Mouse (Mus musculus): ENCODE results near the gene Gm13288. TPM values are rescaled to one million over a fixed set of nuclear protein-coding genes. Genes with fewer than 3 reads are reported as not detected.
"Not testable (repeated sequence)": the region's sequence is repeated elsewhere in the genome, so short reads cannot be mapped to it uniquely, and the experiment has no call there.

The Gm13288 gene
- not detected for total RNA-seq (2021)
- long read RNA-seq, experiment 1, result 0 reads
- long read RNA-seq, experiment 2, result 0 reads

DNA sequence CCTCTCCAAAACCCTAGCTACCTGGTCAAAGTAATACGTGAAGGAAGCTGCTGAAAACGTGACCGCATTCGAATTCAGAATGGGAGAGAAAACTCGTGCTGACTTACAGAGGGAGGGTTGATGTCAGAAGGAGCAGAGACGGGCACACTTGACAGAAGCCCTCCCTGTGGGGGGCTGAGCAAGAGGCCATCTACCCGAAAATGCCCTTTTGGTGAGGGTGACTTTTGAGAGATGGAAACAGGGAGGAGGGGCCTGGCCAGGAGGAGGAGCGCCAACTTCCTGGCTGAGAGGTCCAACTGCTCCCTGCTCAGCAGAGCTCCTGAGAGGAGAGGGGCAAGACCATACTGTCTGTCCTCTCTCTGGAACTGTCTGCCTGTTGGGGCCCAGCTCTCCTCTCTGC is at the start of gene Gm13288:
Gene Gm13288 (plus strand): TSS at position 301 of the 400 bp plus-strand sequence.
- not testable (repeated sequence) for DNase-seq (ENCODE audit: low spot score)

DNA sequence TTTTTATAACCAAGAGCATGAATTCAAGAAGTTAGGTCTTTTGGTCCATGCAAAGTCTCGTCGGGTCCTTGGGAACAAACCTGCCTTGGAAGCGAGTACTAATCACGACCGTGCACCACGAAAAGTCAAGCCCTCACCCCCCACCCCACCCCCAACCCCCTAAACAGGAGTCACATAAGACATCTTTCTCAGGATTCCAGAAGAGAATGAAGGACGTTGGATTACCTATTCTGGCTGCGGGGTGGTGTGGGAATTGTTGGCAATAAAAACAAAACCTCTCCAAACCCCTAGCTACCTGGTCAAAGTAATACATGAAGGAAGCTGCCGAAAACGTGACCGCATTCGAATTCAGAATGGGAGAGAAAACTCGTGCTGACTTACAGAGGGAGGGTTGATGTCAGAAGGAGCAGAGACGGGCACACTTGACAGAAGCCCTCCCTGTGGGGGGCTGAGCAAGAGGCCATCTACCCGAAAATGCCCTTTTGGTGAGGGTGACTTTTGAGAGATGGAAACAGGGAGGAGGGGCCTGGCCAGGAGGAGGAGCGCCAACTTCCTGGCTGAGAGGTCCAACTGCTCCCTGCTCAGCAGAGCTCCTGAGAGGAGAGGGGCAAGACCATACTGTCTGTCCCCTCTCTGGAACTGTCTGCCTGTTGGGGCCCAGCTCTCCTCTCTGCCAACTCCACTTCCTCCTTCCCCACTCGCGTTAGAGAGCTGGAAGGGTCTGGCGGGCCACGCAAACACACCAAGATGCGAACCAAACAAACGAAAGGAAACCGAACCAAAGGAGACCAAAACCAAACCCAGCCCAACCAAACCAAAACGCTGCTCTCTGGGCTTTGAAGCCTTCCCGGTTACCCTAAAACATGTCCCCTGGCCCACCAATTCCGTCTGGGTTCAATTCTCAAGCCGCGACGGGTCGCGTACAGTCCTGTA is 48.5 kb upstream of the Gm13288 start:
- DNase-seq (ENCODE audit: low spot score), result not testable (repeated sequence)

DNA sequence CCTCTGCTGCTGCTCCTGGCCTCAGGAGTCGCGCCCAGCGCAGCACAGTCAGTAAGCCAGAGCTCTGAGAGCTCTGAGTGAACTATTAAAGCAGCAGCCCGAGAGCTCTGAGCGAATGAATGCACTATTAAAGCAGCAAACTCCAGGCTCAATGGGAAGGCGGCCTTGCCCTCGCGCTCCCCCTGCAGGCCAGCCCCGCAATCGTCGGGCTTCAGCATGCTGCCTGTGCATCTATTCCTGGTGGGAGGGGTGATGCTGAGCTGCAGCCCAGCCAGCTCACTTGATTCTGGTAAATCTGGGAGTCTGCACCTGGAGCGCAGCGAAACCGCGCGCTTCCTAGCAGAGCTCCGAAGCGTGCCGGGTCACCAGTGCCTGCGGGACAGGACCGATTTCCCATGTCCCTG is 47.7 kb upstream of the Gm13288 start:
- peak; percentile 83 for DNase-seq (ENCODE audit: low spot score)

DNA sequence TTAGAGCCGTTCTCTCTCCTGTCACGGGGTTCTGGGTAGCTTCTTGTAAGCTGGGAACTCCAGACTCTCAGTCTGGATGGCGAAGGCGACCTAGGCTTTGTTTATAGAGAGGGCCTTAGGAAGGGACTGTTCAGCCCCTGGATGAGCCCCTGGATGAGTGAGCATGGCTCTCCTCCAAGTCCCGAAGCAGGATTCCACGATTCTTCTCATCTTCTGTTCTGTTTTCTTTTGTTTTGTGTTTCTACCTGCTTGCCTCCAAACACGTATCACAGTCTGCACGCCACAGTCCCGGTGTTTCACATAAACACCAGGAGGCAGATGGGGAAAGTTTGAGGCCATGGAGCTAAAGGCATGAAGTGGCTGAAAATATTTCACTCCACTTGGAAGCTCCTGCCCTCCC is 46.6 kb upstream of the Gm13288 start:
- not testable (repeated sequence) for DNase-seq (ENCODE audit: low spot score)

DNA sequence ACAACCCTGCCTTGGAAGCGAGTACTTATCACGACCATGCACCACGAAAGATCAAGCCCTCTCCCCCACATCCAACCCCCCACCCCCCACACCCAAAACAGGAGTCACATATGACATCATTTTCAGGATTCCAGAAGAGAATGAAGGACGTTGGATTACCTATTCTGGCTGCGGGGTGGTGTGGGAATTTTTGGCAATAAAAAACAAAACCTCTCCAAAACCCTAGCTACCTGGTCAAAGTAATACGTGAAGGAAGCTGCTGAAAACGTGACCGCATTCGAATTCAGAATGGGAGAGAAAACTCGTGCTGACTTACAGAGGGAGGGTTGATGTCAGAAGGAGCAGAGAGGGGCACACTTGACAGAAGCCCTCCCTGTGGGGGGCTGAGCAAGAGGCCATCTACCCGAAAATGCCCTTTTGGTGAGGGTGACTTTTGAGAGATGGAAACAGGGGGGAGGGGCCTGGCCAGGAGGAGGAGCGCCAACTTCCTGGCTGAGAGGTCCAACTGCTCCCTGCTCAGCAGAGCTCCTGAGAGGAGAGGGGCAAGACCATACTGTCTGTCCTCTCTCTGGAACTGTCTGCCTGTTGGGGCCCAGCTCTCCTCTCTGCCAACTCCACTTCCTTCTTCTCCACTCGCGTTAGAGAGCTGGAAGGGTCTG is 45.6 kb upstream of the Gm13288 start, which contains the start of gene Gm13283:
Gene Gm13283 (plus strand): TSS at position 510 of the 659 bp plus-strand sequence.
- DNase-seq (ENCODE audit: low spot score), result not testable (repeated sequence)

GRCm38 (mm10) chr4:88760431-88760830 is 44.9 kb upstream of the Gm13288 start:
- DNase-seq (ENCODE audit: low spot score), result peak; percentile 68

DNA sequence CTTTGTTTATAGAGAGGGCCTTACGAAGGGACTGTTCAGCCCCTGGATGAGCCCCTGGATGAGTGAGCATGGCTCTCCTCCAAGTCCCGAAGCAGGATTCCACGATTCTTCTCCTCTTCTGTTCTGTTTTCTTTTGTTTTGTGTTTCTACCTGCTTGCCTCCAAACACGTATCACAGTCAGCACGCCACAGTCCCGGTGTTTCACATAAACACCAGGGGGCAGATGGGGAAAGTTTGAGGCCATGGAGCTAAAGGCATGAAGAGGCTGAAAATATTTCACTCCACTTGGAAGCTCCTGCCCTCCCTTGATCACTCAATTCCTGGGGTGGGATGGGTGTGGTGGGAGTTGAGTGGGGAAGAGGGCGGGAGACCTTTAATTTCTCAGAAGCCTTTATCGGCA is 43.6 kb upstream of the Gm13288 start:
- peak; percentile 65 for DNase-seq (ENCODE audit: low spot score)

GRCm38 (mm10) chr4:88762341-88762740 is 43.0 kb upstream of the Gm13288 start:
- DNase-seq (ENCODE audit: low spot score), result not testable (repeated sequence)

- DNase-seq (ENCODE audit: low spot score), result peak; percentile 42
These were observed 41.8 kb upstream of the Gm13288 start for GRCm38 (mm10) chr4:88763384-88764018.

DNA sequence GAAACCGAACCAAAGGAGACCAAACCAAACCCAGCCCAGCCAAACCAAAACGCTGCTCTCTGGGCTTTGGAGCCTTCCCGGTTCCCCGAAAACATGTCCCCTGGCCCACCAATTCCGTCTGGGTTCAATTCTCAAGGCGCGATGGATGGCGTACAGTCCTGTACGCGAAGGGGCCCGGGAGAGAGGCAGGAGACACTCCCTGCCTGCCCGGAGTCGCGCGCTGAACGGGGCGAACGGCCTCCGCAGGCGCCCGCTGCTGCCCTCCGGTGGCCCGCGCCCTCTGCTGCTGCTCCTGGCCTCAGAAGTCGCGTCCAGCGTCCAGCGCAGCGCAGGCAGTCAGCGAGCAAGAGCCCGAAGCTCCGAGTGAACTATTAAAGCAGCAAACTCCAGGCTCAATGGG is 31.8 kb upstream of the Gm13288 start, which contains the start of gene Gm13290:
Gene Gm13290 (plus strand): TSS at position 301 of the 400 bp plus-strand sequence.
- not testable (repeated sequence) for DNase-seq (ENCODE audit: low spot score)

DNA sequence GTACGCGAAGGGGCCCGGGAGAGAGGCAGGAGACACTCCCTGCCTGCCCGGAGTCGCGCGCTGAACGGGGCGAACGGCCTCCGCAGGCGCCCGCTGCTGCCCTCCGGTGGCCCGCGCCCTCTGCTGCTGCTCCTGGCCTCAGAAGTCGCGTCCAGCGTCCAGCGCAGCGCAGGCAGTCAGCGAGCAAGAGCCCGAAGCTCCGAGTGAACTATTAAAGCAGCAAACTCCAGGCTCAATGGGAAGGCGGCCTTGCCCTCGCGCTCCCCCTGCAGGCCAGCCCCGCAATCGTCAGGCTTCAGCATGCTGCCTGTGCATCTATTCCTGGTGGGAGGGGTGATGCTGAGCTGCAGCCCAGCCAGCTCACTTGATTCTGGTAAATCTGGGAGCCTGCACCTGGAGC is 28.7 kb upstream of the Gm13288 start, which contains the start of gene Gm13289:
Gene Gm13289 (plus strand): TSS at position 301 of the 400 bp plus-strand sequence.
- DNase-seq (ENCODE audit: low spot score), result not testable (repeated sequence)

DNA sequence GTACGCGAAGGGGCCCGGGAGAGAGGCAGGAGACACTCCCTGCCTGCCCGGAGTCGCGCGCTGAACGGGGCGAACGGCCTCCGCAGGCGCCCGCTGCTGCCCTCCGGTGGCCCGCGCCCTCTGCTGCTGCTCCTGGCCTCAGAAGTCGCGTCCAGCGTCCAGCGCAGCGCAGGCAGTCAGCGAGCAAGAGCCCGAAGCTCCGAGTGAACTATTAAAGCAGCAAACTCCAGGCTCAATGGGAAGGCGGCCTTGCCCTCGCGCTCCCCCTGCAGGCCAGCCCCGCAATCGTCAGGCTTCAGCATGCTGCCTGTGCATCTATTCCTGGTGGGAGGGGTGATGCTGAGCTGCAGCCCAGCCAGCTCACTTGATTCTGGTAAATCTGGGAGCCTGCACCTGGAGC is 25.8 kb upstream of the Gm13288 start, which contains the start of gene Gm13272:
Gene Gm13272 (plus strand): TSS at position 301 of the 400 bp plus-strand sequence.
- not testable (repeated sequence) for DNase-seq (ENCODE audit: low spot score)

- not testable (repeated sequence) for DNase-seq (ENCODE audit: low spot score)
These were observed 25.0 kb upstream of the Gm13288 start for GRCm38 (mm10) chr4:88780320-88780719.

DNA sequence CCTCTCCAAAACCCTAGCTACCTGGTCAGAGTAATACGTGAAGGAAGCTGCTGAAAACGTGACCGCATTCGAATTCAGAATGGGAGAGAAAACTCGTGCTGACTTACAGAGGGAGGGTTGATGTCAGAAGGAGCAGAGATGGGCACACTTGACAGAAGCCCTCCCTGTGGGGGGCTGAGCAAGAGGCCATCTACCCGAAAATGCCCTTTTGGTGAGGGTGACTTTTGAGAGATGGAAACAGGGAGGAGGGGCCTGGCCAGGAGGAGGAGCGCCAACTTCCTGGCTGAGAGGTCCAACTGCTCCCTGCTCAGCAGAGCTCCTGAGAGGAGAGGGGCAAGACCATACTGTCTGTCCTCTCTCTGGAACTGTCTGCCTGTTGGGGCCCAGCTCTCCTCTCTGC is 23.5 kb upstream of the Gm13288 start, which contains the start of gene Ifnz:
Gene Ifnz (plus strand): TSS at position 301 of the 400 bp plus-strand sequence.
- not testable (repeated sequence) for DNase-seq (ENCODE audit: low spot score)

- DNase-seq (ENCODE audit: low spot score), result not testable (repeated sequence)
These were observed 23.0 kb upstream of the Gm13288 start for GRCm38 (mm10) chr4:88782335-88782734.

- not testable (repeated sequence) for DNase-seq (ENCODE audit: low spot score)
These were observed 19.9 kb upstream of the Gm13288 start, which contains the start of gene Gm13276 for GRCm38 (mm10) chr4:88785409-88785808. Gm13276 (plus strand) TSS chr4:88785709.

GRCm38 (mm10) chr4:88788402-88788801 is 16.9 kb upstream of the Gm13288 start, which contains the start of gene Gm13277:
Gm13277 (plus strand) TSS chr4:88788632.
- peak; percentile 54 for DNase-seq (ENCODE audit: low spot score)

DNA sequence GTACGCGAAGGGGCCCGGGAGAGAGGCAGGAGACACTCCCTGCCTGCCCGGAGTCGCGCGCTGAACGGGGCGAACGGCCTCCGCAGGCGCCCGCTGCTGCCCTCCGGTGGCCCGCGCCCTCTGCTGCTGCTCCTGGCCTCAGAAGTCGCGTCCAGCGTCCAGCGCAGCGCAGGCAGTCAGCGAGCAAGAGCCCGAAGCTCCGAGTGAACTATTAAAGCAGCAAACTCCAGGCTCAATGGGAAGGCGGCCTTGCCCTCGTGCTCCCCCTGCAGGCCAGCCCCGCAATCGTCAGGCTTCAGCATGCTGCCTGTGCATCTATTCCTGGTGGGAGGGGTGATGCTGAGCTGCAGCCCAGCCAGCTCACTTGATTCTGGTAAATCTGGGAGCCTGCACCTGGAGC is 14.1 kb upstream of the Gm13288 start, which contains the start of gene Gm13278:
Gene Gm13278 (plus strand): TSS at position 301 of the 400 bp plus-strand sequence.
- DNase-seq (ENCODE audit: low spot score), result not testable (repeated sequence)

DNA sequence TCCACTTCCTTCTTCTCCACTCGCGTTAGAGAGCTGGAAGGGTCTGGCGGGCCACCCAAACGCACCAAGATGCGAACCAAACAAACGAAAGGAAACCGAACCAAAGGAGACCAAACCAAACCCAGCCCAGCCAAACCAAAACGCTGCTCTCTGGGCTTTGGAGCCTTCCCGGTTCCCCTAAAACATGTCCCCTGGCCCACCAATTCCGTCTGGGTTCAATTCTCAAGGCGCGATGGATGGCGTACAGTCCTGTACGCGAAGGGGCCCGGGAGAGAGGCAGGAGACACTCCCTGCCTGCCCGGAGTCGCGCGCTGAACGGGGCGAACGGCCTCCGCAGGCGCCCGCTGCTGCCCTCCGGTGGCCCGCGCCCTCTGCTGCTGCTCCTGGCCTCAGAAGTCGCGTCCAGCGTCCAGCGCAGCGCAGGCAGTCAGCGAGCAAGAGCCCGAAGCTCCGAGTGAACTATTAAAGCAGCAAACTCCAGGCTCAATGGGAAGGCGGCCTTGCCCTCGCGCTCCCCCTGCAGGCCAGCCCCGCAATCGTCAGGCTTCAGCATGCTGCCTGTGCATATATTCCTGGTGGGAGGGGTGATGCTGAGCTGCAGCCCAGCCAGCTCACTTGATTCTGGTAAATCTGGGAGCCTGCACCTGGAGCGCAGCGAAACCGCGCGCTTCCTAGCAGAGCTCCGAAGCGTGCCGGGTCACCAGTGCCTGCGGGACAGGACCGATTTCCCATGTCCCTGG is 11.2 kb upstream of the Gm13288 start, which contains the start of gene Gm13275:
Gene Gm13275 (plus strand): TSS at position 552 of the 740 bp plus-strand sequence.
- DNase-seq (ENCODE audit: low spot score), result peak; percentile 58

DNA sequence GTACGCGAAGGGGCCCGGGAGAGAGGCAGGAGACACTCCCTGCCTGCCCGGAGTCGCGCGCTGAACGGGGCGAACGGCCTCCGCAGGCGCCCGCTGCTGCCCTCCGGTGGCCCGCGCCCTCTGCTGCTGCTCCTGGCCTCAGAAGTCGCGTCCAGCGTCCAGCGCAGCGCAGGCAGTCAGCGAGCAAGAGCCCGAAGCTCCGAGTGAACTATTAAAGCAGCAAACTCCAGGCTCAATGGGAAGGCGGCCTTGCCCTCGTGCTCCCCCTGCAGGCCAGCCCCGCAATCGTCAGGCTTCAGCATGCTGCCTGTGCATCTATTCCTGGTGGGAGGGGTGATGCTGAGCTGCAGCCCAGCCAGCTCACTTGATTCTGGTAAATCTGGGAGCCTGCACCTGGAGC is 8.2 kb upstream of the Gm13288 start, which contains the start of gene Gm13279:
Gene Gm13279 (plus strand): TSS at position 301 of the 400 bp plus-strand sequence.
- not testable (repeated sequence) for DNase-seq (ENCODE audit: low spot score)
